Mouse (Mus musculus) ES-Bruce4 (cell line): ENCODE results near the gene Lix1l.

Experiments
- CTCF ChIP-seq: IDR thresholded peaks from one replicate; pipeline ENCODE4 v1.8.1; 2011; ENCODE audit warnings: low read depth, low read length
- EP300 ChIP-seq: IDR thresholded peaks from 2 replicates; pipeline ENCODE4 v1.6.1; 2011; ENCODE audit warnings: low read depth, low read length; ENCODE audit not compliant: insufficient read depth
- POLR2A ChIP-seq: IDR thresholded peaks from one replicate; pipeline ENCODE4 v1.8.1; 2011; ENCODE audit warnings: low read length; ENCODE audit not compliant: insufficient read depth

DNA sequence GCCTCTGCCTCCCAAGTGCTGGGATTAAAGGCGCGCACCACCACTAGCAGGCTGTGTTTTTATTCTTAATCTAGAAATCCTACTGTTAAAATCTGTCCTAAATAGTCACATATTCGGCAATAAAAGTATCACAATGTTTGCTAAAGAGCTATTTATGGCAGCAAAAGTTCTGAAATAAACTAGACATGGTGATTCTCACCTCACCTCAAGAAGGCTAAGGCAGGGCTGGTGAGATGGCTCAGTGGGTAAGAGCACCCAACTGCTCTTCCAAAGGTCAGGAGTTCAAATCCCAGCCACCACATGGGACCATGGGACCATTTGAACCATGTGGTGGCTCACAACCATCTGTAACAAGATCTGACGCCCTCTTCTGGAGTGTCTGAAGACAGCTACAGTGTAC is 10.3 kb upstream of the Lix1l start:
- TF ChIP-seq CTCF (no peak), POLR2A (no peak), EP300 (no peak)
